Mouse (Mus musculus) forebrain, embryonic 14.5 days (tissue): ENCODE data around the gene Zswim4. TPM values are rescaled to one million over a fixed set of nuclear protein-coding genes. Genes with fewer than 3 reads are reported as not detected.
A peak's percentile ranks its signal among the peaks of the same experiment; 100 is the strongest.

ENCODE experiments used
- ATAC-seq: fragments of 200-750 bp; cut with Nextera tagmentation; 2 replicates; pipeline ENCODE4 v1.8.0; 2017; ENCODE audit warnings: mild to moderate bottlenecking, moderate library complexity
- DNase-seq: peaks from one replicate; pipeline ENCODE4 v3.0.0-alpha.2; 2015; ENCODE audit warnings: low spot score
- H3K27ac ChIP-seq: fragments of 300-500 bp; sonication (generic); 2 replicates; pipeline ENCODE4 v1.5.1; 2014; ENCODE audit warnings: low read depth, mild to moderate bottlenecking, control low read depth, low read length, moderate library complexity
- H3K27me3 ChIP-seq: fragments of 300-500 bp; sonication (generic); replicated peaks from 2 replicates; pipeline ENCODE4 v1.6.1; 2014; ENCODE audit warnings: low read length, control low read depth, mixed read lengths; ENCODE audit not compliant: control insufficient read depth, insufficient read depth
- H3K36me3 ChIP-seq: fragments of 300-500 bp; sonication (generic); 2 replicates; pipeline ENCODE4 v1.6.1; 2014; ENCODE audit warnings: low read length, control low read depth; ENCODE audit not compliant: control insufficient read depth, insufficient read depth
- H3K4me1 ChIP-seq: fragments of 300-500 bp; sonication (generic); 2 replicates; pipeline ENCODE4 v1.6.1; 2014; ENCODE audit warnings: antibody characterized with exemption, low read length, control low read depth; ENCODE audit not compliant: control insufficient read depth, insufficient read depth
- H3K4me2 ChIP-seq: fragments of 300-500 bp; sonication (generic); 2 replicates; pipeline ENCODE4 v1.6.1; 2014; ENCODE audit warnings: mild to moderate bottlenecking, control low read depth, low read length
- H3K4me3 ChIP-seq: fragments of 300-500 bp; sonication (generic); 2 replicates; pipeline ENCODE4 v1.5.1; 2014; ENCODE audit warnings: low read depth, low read length, control low read depth
- H3K9ac ChIP-seq: fragments of 300-500 bp; sonication (generic); 2 replicates; pipeline ENCODE4 v1.6.1; 2014; ENCODE audit warnings: mild to moderate bottlenecking, low read length, control low read depth, moderate library complexity
- H3K9me3 ChIP-seq: fragments of 300-500 bp; sonication (generic); replicated peaks from 2 replicates; pipeline ENCODE4 v1.6.1; 2016; ENCODE audit warnings: low read length, control low read depth, mixed read lengths; ENCODE audit not compliant: control insufficient read depth
- WGBS: fragments of 180-500 bp; shearing (Covaris S2); extraction: QIAGEN DNeasy Blood & Tissue Kit; methylation state at CpG from one replicate; pipeline ENCODE4 v1.1.7; 2014; 5-methylcytosine and 5-hydroxymethylcytosine counted together
- polyA plus RNA-seq: library from polyadenylated mRNA; unstranded; fragments of >200 nt; fragmentation: Nextera tagmentation; extraction: Ambion mirVana; gene quantifications from 2 replicates; pipeline ENCODE4 v1.2.1, GENCODE M21; 2014

Gene Zswim4
- polyA plus RNA-seq, 1 experiment from 2014 or later = 22.6 TPM

- WGBS = under 1% methylated on average over 16 of the region's 16 CpGs
- peak overlapping the region; percentile 33 for H3K4me3 ChIP-seq
- peak overlapping the region; percentile 75 for H3K4me2 ChIP-seq
- no peaks in the 10 kb centered on the region for H3K9me3 ChIP-seq
- DNase-seq (peak; percentile 84), ATAC-seq (peak; percentile 79)
- peak overlapping the region; percentile 89 for H3K27ac ChIP-seq
- H3K4me1 ChIP-seq = peaks cover 34% of the 10 kb centered on the region
- no peaks in the 10 kb centered on the region for H3K27me3 ChIP-seq
- peaks cover 19% of the 10 kb centered on the region for H3K36me3 ChIP-seq
- peak overlapping the region; percentile 79 for H3K9ac ChIP-seq
These were observed 56.2 kb downstream of the Zswim4 start for GRCm38 (mm10) chr8:84180530-84181190.

- Histone ChIP-seq H3K27me3 (no peaks in the 10 kb centered on the region), H3K27ac (peak overlapping the region; percentile 89), H3K36me3 (peaks cover 26% of the 10 kb centered on the region), H3K9ac (peak overlapping the region; percentile 79), H3K4me2 (peak overlapping the region; percentile 75), H3K4me1 (peaks cover 34% of the 10 kb centered on the region), H3K4me3 (peak overlapping the region; percentile 33), H3K9me3 (no peaks in the 10 kb centered on the region)
- WGBS = 5% methylated on average over 4 of the region's 4 CpGs
- ATAC-seq (peak; percentile 7; the same call in 1 of the 2 replicates), DNase-seq (no peak)
These were observed 56.9 kb downstream of the Zswim4 start for GRCm38 (mm10) chr8:84179946-84180345.

GRCm38 (mm10) chr8:84178592-84178991, 58.3 kb downstream of the Zswim4 start:
- Histone ChIP-seq H3K4me2 (no peak overlapping the region), H3K4me3 (no peak overlapping the region), H3K4me1 (peaks cover 32% of the 10 kb centered on the region), H3K27ac (no peak overlapping the region), H3K36me3 (peaks cover 33% of the 10 kb centered on the region), H3K9me3 (no peaks in the 10 kb centered on the region), H3K9ac (peak overlapping the region; percentile 79; the same call in 1 of the 2 replicates), H3K27me3 (no peaks in the 10 kb centered on the region)
- no peak for DNase-seq
- 88% methylated on average over 8 of the region's 8 CpGs for WGBS
- no peak for ATAC-seq

GRCm38 (mm10) chr8:84177405-84177804, 59.5 kb downstream of the Zswim4 start:
- no peaks in the 10 kb centered on the region for H3K27me3 ChIP-seq
- H3K36me3 ChIP-seq = peaks cover 45% of the 10 kb centered on the region
- DNase-seq (no peak), ATAC-seq (no peak)
- WGBS = 89% methylated on average over 3 of the region's 3 CpGs
- H3K9me3 ChIP-seq = no peaks in the 10 kb centered on the region
- no peak overlapping the region for H3K9ac ChIP-seq
- H3K4me2 ChIP-seq = no peak overlapping the region
- peaks cover 26% of the 10 kb centered on the region for H3K4me1 ChIP-seq
- no peak overlapping the region for H3K4me3 ChIP-seq
- H3K27ac ChIP-seq = no peak overlapping the region

- ATAC-seq (no peak), DNase-seq (no peak)
- H3K4me2 ChIP-seq = no peak overlapping the region
- no peak overlapping the region for H3K27ac ChIP-seq
- WGBS = 50% methylated on average over 3 of the region's 3 CpGs
- H3K4me3 ChIP-seq = no peak overlapping the region
- no peaks in the 10 kb centered on the region for H3K27me3 ChIP-seq
- H3K4me1 ChIP-seq = peaks cover 24% of the 10 kb centered on the region
- H3K9ac ChIP-seq = no peak overlapping the region
- H3K9me3 ChIP-seq = no peaks in the 10 kb centered on the region
- peaks cover 53% of the 10 kb centered on the region for H3K36me3 ChIP-seq
These were observed 60.3 kb downstream of the Zswim4 start for GRCm38 (mm10) chr8:84176560-84176959.

- peaks cover 59% of the 10 kb centered on the region for H3K36me3 ChIP-seq
These were observed 63.0 kb downstream of the Zswim4 start for GRCm38 (mm10) chr8:84173861-84174260.

GRCm38 (mm10) chr8:84170096-84170495, 66.8 kb downstream of the Zswim4 start:
- Histone ChIP-seq H3K4me2 (no peak overlapping the region), H3K36me3 (peaks cover 35% of the 10 kb centered on the region), H3K27ac (no peak overlapping the region), H3K27me3 (no peaks in the 10 kb centered on the region), H3K9ac (no peak overlapping the region), H3K9me3 (no peaks in the 10 kb centered on the region), H3K4me1 (no peaks in the 10 kb centered on the region), H3K4me3 (no peak overlapping the region)
- 85% methylated on average over 5 of the region's 5 CpGs for WGBS
- DNase-seq (no peak), ATAC-seq (no peak)

More at GRCm38 (mm10) chr8:84173861-84174260, 63.0 kb downstream of the Zswim4 start:
- Histone ChIP-seq H3K4me2 (no peak overlapping the region), H3K4me1 (no peaks in the 10 kb centered on the region), H3K27ac (no peak overlapping the region), H3K27me3 (no peaks in the 10 kb centered on the region), H3K9me3 (no peaks in the 10 kb centered on the region), H3K4me3 (no peak overlapping the region), H3K9ac (no peak overlapping the region)
- 81% methylated on average over 6 of the region's 6 CpGs for WGBS
- DNase-seq = no peak
- ATAC-seq = no peak

- Histone ChIP-seq H3K4me2 (no peak overlapping the region), H3K9ac (no peak overlapping the region), H3K4me1 (no peaks in the 10 kb centered on the region), H3K27ac (no peak overlapping the region), H3K27me3 (no peaks in the 10 kb centered on the region), H3K9me3 (no peaks in the 10 kb centered on the region), H3K36me3 (peaks cover 22% of the 10 kb centered on the region), H3K4me3 (no peak overlapping the region)
- no peak for DNase-seq
- 79% methylated on average over 2 of the region's 2 CpGs for WGBS
- no peak for ATAC-seq
These were observed 69.2 kb downstream of the Zswim4 start for GRCm38 (mm10) chr8:84167696-84168095.
